Mouse (Mus musculus): Measurements from ENCODE around the gene Akt3. TPM values are rescaled to one million over a fixed set of nuclear protein-coding genes. Genes with fewer than 3 reads are reported as not detected.

Gene Akt3
- polyA plus RNA-seq (2012; rRNA removed): 1.1 and 1.2 TPM in 2 replicates

DNA sequence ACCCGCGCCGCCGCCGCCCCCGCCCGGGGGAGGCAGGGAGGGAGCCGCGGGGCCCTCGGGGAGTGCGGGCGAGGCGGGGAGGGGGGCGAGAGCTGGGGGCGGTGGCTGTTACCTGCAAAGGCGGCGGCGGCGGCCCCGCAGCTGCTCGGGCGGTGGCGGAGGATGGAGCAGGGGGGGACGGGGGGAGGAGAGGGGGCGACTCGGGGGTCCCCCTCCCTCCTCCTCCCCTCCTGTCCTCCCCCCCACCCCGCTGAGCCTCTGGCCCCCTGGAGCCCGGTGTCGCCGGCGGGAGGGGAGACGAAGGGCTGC is at the start of gene Akt3:
Akt3 (minus strand) TSS at position 170 of the 309 bp plus-strand sequence.

Other genes starting within 250 kb of the Akt3 start
- 3.3 and 5.5 TPM in 2 replicates for gene Zbtb18, start 184.1 kb upstream of the Akt3 start, polyA plus RNA-seq (2012; rRNA removed)

Measured in liver, embryonic 14 days (tissue).